Mouse (Mus musculus): ENCODE measurements around the gene Mta1.
A peak's percentile ranks its signal among the peaks of the same experiment; 100 is the strongest.

The Mta1 gene

GRCm38 (mm10) chr12:113098530-113099151, 563 bp downstream of the Mta1 start:
- DNase-seq (ENCODE audit: low spot score): no peak

DNA sequence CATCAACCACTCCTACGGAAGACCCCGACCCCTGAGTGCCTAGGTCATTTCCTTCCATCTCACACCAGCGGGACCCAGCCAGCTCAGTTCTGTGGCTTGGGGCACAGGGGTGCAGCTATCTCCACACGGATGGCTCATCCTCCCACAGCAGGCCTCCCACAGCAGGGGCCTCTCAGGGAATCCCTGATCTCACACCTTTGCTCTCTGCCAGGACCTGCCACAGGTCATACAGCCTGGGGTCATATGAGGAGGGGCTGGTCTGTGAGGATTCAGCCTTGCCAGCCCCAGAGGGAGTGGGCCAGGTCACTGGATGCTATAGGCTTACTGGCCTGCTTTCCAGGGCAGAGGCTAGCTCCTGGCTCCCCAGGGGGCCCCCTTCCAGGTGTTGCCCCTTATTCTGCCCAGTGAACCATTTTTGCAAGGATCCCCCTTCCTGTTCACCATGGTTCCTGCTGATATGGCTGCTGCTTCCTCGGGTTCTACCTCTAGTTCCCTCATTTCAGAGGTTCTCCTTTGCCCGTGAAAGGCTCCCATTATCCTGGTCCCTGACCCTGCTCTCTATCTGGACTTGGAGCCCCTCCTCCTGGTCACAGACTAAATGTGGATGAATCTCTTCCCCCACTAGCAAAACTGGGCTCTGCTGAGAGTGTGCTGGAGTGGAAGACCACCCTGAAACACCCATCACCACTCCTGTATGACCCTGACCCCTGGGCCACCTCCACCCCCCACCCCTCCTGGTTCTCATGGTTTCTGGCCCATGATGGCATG, 1.6 kb downstream of the Mta1 start:
- DNase-seq (ENCODE audit: low spot score): no peak

GRCm38 (mm10) chr12:113100448-113101076, 2.5 kb downstream of the Mta1 start:
- DNase-seq (ENCODE audit: low spot score): no peak

- no peak for DNase-seq (ENCODE audit: low spot score)
These were observed 3.3 kb downstream of the Mta1 start for GRCm38 (mm10) chr12:113101251-113101960.

GRCm38 (mm10) chr12:113102461-113102860, 4.4 kb downstream of the Mta1 start:
- peak; percentile 45 for DNase-seq (ENCODE audit: low spot score)

DNA sequence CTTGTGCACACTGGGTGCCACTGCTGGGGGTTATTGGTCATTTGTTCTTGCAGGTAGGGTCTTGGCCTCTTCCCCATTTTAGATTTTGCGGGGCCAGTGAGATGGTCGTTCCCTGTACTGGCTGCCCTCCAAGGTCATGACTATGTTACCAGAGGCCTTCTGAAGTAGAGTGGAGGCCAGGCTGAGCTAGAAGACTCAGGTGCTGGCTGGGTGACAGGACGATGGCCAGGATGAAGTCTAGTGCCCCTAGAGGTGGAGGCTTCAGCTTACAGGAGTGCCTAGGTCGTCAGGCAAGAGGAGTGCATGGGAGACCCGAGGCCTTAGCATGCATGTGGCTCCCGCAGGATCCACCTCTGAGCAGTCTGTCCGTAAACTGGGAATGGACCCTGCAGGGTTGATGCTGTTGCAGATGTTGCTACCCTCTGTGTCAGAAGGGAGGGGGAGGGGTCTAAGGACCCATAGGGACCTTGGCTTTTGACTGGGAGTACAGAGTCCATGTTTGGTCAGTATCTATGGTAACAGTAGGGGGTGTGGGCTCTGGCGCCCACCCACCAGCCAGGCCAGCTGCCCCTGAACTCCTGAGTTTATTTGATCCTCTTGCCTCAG, 5.9 kb downstream of the Mta1 start:
- DNase-seq (ENCODE audit: low spot score): no peak

GRCm38 (mm10) chr12:113106386-113106785, 8.3 kb downstream of the Mta1 start:
- DNase-seq (ENCODE audit: low spot score): no peak

DNA sequence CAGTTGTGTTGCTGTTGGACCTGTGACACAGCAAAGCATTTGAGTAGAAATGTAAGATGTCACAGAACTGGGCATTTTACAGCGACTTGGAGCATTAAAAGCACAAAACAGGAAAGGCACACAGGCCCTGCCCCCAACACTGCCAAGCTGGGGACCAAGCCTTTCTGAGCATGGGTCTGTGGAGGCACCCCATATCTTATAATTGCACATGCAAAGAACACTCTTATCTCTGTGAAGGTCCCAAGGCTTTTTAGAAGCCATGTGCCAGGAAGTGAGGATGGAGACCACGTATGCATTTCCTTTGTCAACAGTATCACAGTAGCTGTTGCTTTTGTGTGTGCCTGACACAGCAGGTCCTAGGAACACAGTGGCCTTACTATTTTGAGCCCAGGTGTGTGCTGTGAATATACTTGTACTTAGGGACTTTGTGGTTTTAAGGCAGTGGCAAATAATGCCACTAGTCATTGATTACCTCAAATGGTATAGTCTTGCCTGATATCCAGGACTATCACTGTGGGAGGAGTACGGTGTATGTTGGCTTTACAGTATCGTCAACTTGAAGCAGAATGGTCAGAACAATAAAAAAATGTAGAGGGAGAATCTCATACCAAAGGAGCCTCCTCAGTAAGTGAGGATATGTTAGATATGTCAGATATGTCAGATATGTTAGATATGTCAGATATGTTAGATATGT, 9.5 kb downstream of the Mta1 start:
- DNase-seq (ENCODE audit: low spot score): no peak

- no peak for DNase-seq (ENCODE audit: low spot score)
These were observed 10.6 kb downstream of the Mta1 start for GRCm38 (mm10) chr12:113108528-113109283.

DNA sequence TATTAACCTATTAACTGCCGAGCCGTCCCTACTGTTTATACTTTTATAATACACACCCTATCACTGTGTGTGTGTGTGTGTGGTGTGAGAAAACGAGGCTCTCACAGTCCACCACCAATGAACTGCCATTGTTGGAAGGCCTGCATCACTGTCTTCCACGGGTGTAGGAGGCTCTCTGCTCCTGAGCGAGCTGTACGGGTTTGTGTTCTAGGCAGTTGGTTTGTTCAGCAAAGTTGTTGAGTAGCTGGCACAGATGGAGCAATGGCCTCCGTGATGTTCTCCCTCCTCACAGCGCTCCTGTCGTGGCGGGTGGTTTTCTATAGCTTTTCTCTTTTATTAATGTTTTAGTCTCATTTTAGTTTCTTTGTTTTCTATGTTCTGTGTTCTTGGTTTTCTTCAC, 11.7 kb downstream of the Mta1 start:
- no peak for DNase-seq (ENCODE audit: low spot score)

- DNase-seq (ENCODE audit: low spot score): no peak
These were observed 16.1 kb downstream of the Mta1 start for GRCm38 (mm10) chr12:113114141-113114540.

DNA sequence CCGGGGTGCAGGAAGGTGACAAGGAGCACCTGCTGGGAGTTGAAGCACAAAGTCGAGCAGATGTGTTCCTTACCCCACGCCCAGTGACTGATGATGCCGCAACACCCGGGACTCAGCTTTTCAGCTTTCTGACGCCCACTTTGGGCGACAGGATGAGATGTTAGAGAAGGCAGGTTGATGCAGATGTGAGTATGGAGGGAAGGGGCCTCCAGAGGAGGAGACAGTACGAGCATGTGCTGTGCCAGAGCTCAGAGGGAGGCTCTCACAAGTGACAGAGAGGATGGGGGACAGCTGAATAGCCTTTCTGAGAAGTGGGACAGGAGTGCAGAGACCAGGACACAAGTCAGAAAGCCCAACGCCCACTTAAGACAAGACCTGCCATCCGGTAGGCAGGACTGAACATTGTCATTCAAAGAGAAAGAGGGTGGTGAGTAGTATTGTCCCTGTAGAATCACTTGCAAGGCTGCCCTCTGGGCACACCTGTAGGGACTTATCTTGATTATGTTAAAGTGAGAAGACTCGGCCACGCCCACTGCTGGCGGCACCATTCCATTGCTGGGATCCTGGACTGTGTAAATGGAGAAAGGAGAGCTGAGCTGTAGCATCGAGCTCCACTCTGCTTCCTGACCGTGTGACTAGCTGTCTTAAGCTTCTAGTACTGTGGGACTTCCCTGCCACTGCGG, 16.9 kb downstream of the Mta1 start:
- DNase-seq (ENCODE audit: low spot score): no peak

GRCm38 (mm10) chr12:113119516-113120410, 21.7 kb downstream of the Mta1 start:
- DNase-seq (ENCODE audit: low spot score): no peak

GRCm38 (mm10) chr12:113124726-113125125, 26.6 kb downstream of the Mta1 start:
- DNase-seq (ENCODE audit: low spot score): no peak

- no peak for DNase-seq (ENCODE audit: low spot score)
These were observed 32.7 kb downstream of the Mta1 start for GRCm38 (mm10) chr12:113130732-113131131.

DNA sequence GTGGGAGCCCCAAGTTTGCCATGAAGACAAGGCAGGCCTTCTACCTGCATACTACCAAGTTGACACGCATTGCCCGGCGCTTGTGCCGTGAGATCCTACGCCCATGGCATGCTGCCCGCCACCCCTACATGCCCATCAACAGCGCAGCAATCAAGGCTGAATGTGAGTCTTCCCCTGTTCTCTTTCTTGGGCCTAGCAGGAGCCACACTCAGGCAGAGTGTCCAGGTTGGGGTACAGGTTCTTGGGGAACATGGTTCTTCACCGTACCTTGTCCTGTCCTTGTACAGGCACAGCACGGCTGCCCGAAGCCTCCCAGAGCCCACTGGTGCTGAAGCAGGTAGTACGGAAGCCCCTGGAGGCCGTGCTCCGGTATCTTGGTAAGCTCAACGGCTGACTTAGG, 33.5 kb downstream of the Mta1 start:
- DNase-seq (ENCODE audit: low spot score): no peak

GRCm38 (mm10) chr12:113132567-113132966, 34.5 kb downstream of the Mta1 start:
- no peak for DNase-seq (ENCODE audit: low spot score)

DNA sequence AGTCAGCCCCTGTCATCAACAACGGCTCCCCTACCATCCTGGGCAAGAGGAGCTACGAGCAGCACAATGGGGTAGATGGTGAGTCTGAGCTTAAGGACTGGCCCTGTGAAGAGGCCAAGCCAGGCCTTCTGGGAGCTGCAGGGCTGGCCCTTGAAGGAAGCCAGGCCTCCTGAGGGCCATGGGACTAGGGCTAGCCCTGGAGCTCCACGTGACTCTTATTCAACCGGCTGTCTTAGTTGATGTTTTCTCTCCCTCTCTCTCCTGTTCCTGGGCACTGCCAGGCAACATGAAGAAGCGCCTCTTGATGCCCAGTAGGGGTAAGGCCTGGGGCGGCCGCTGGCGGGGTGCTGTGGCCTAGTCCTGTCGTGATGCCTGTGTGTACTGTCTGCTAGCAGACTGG, 35.2 kb downstream of the Mta1 start:
- DNase-seq (ENCODE audit: low spot score): no peak

DNA sequence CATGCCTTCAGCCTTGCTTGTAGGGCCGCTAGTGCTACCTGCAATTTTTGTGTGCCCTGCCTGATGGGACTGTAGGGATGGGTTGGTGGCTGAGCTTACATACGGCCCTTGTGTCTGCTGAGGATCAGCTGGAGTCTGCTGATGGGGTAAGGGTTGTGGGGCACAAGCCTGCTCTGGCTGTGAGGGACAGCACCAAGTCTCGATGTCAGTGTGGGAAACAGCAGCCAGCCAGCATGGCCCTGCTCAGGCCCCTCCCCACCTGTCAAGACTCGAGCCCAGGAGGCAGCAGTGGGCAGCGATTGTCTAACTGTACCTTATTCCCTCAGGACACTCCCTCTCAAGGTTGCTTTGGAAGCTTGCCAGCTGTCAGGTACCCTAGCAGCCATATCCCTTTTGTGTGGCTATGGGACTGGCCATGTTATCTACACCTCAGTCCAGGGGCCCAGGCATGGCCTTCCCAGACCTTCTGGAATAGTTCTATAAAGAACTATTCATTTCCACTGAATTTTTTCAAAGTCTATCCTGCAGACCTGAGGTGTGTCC, 35.9 kb downstream of the Mta1 start:
- DNase-seq (ENCODE audit: low spot score): no peak
